Mouse (Mus musculus) embryonic facial prominence, embryonic 15.5 days (tissue): ENCODE results near the gene Crhr1. TPM values are rescaled to one million over a fixed set of nuclear protein-coding genes. Genes with fewer than 3 reads are reported as not detected.
"Not testable (repeated sequence)": the region's sequence is repeated elsewhere in the genome, so short reads cannot be mapped to it uniquely, and the experiment has no call there.

Source experiments
- ATAC-seq: fragments of 200-750 bp; cut with Nextera tagmentation; 2 replicates; pipeline ENCODE4 v1.8.0; 2017; ENCODE audit warnings: low read depth, moderate TSS enrichment; ENCODE audit not compliant: insufficient number of reproducible peaks, low FRiP score, low TSS enrichment
- H3K27ac ChIP-seq: fragments of 300-500 bp; sonication (generic); replicated peaks from 2 replicates; pipeline ENCODE4 v1.5.1; 2015; ENCODE audit warnings: mild to moderate bottlenecking, inconsistent platforms
- H3K27me3 ChIP-seq: fragments of 300-500 bp; sonication (generic); 2 replicates; pipeline ENCODE4 v1.6.1; 2015; ENCODE audit warnings: inconsistent platforms
- H3K36me3 ChIP-seq: fragments of 300-500 bp; sonication (generic); 2 replicates; pipeline ENCODE4 v1.6.1; 2015; ENCODE audit warnings: mild to moderate bottlenecking, inconsistent platforms
- H3K4me1 ChIP-seq: fragments of 300-500 bp; sonication (generic); 2 replicates; pipeline ENCODE4 v1.6.1; 2015; ENCODE audit warnings: inconsistent platforms
- H3K4me2 ChIP-seq: fragments of 300-500 bp; sonication (generic); replicated peaks from 2 replicates; pipeline ENCODE4 v1.6.1; 2015; ENCODE audit warnings: mild to moderate bottlenecking, inconsistent platforms
- H3K4me3 ChIP-seq: fragments of 300-500 bp; sonication (generic); replicated peaks from 2 replicates; pipeline ENCODE4 v1.5.1; 2015; ENCODE audit warnings: mild to moderate bottlenecking, inconsistent platforms
- H3K9ac ChIP-seq: fragments of 300-500 bp; sonication (generic); 2 replicates; pipeline ENCODE4 v1.6.1; 2015; ENCODE audit warnings: inconsistent platforms
- H3K9me3 ChIP-seq: fragments of 300-500 bp; sonication (generic); replicated peaks from 2 replicates; pipeline ENCODE4 v1.6.1; 2016; ENCODE audit warnings: inconsistent platforms
- WGBS: fragments of 180-500 bp; shearing (Covaris S2); methylation state at CpG from one replicate; pipeline ENCODE4 v1.1.7; 2015; 5-methylcytosine and 5-hydroxymethylcytosine counted together
- polyA plus RNA-seq: library from polyadenylated mRNA; unstranded; fragments of >200 nt; fragmentation: Nextera tagmentation; extraction: Ambion mirVana; gene quantifications from 2 replicates; pipeline ENCODE4 v1.2.1, GENCODE M21; 2015

The Crhr1 gene
- polyA plus RNA-seq, 1 experiment from 2014 or later = 0.21 TPM

DNA sequence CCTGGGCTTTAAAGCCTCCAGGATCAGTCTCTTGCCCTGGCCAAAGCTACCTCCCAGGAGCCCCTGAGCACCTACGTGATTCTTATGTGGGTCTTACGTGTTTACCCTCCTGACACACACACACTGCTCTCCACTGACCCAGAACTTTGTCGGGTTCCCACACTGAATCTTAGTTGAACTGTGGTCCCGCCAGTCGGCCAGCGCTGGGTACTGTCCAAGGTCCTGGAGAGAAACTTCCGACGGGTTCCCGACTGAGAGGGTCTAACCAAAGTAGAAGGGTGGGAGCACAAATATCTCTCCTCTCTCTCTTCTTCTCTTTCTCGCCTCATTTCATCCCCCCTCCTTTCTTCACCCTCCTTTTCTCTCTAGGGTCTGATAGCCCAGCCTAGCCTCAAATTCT is 65.2 kb downstream of the Crhr1 start:
- Histone ChIP-seq H3K27ac (no peak overlapping the region), H3K27me3 (peaks cover 9% of the 10 kb centered on the region), H3K36me3 (no peaks in the 10 kb centered on the region), H3K4me1 (no peaks in the 10 kb centered on the region), H3K9ac (no peak overlapping the region), H3K9me3 (no peaks in the 10 kb centered on the region), H3K4me2 (no peak overlapping the region), H3K4me3 (no peak overlapping the region)
- ATAC-seq = no peak
- WGBS = 5% methylated on average over 10 of the region's 10 CpGs

DNA sequence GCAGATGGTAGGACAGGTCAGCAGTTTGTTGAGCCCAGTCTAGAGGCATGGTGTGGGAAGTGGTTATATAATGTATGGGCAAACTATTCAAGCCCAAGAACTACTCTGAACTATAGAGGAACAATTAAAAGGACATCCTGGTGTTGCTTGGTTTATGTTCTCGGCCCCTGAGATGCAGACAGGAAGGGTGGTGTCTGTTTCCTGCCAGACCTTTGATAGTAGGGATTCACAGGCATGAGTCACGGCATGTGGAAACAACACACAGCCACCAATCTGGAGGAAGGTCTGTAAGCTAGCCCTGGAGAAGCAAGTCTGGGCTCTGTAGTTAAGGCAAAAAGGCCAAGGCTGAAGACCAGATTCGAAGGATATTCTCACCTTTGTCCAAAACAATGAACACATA is 70.6 kb downstream of the Crhr1 start:
- H3K27me3 ChIP-seq = no peaks in the 10 kb centered on the region; the same call in 1 of the 2 replicates

GRCm38 (mm10) chr11:104206573-104206972 is 73.9 kb downstream of the Crhr1 start:
- ATAC-seq = no peak
- Histone ChIP-seq H3K4me1 (no peaks in the 10 kb centered on the region), H3K36me3 (no peaks in the 10 kb centered on the region), H3K4me3 (no peak overlapping the region), H3K4me2 (no peak overlapping the region), H3K9me3 (no peaks in the 10 kb centered on the region), H3K9ac (no peak overlapping the region), H3K27ac (no peak overlapping the region), H3K27me3 (no peaks in the 10 kb centered on the region)
- WGBS = 67% methylated on average over 4 of the region's 4 CpGs

More for the DNA sequence above, 70.6 kb downstream of the Crhr1 start:
- no peaks in the 10 kb centered on the region for H3K4me1 ChIP-seq
- no peak overlapping the region for H3K4me3 ChIP-seq
- no peak for ATAC-seq
- H3K4me2 ChIP-seq = no peak overlapping the region
- no peak overlapping the region for H3K9ac ChIP-seq
- no peak overlapping the region for H3K27ac ChIP-seq
- no peaks in the 10 kb centered on the region for H3K9me3 ChIP-seq
- no peaks in the 10 kb centered on the region for H3K36me3 ChIP-seq
- 75% methylated on average over 3 of the region's 3 CpGs for WGBS

DNA sequence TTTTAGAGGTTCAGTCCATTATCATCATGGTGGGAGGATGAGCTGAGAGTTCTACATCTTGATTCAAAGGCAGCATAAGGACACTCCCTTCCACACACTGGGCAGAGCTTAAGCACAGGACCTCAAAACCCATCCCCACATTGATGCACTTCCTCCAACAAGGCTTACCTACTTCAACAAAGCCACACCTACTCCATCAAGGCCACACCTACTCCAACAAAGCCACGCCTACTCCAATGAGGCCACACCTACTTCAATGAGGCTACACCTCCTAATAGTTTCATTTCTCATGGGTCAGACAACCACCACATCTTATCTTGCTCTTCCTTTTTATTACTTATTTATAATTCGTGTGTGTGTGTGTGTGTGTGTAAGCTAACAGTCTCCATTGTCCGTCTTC is 76.4 kb downstream of the Crhr1 start:
- H3K9ac ChIP-seq = no peak overlapping the region
- H3K27me3 ChIP-seq = no peaks in the 10 kb centered on the region
- H3K4me2 ChIP-seq = no peak overlapping the region
- WGBS = 61% methylated on average over 3 of the region's 3 CpGs
- no peaks in the 10 kb centered on the region for H3K36me3 ChIP-seq
- no peak for ATAC-seq
- no peak overlapping the region for H3K27ac ChIP-seq
- H3K4me3 ChIP-seq = no peak overlapping the region
- H3K9me3 ChIP-seq = no peaks in the 10 kb centered on the region
- H3K4me1 ChIP-seq = no peaks in the 10 kb centered on the region

DNA sequence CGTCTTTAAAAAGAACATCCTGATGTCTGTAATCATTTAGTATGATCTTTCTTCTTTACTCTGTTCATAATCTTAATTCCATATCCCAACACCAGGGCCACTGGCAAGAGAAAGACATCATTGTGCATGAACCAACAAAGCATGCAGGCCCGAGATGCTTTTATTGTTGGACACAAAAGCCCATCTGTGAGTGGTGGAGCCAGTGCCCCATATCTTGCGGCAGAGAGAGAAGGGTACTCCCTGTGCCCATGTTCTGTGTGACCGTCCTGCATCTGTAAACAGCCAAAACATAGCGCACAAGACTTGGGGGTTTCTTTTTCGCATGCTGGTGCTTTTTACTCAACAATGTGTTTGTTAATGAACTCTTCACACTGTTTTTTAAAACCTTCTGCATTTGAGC is 78.6 kb downstream of the Crhr1 start:
- H3K9me3 ChIP-seq = no peaks in the 10 kb centered on the region

GRCm38 (mm10) chr11:104214128-104214527 is 81.5 kb downstream of the Crhr1 start:
- not testable (repeated sequence) for H3K4me1 ChIP-seq, H3K36me3 ChIP-seq, H3K9me3 ChIP-seq, H3K4me3 ChIP-seq, H3K4me2 ChIP-seq, ATAC-seq, H3K27ac ChIP-seq, H3K27me3 ChIP-seq, H3K9ac ChIP-seq
- 93% methylated on average over 5 of the region's 5 CpGs for WGBS

More for the DNA sequence above, 78.6 kb downstream of the Crhr1 start:
- Histone ChIP-seq H3K27ac (no peak overlapping the region), H3K4me1 (no peaks in the 10 kb centered on the region), H3K9ac (no peak overlapping the region), H3K4me2 (no peak overlapping the region), H3K27me3 (no peaks in the 10 kb centered on the region), H3K36me3 (no peaks in the 10 kb centered on the region), H3K4me3 (no peak overlapping the region)
- WGBS = 85% methylated on average over 6 of the region's 6 CpGs
- no peak for ATAC-seq

- H3K4me2 ChIP-seq = no peak overlapping the region
- no peak overlapping the region for H3K9ac ChIP-seq
- WGBS = 55% methylated on average over 3 of the region's 3 CpGs
Observed at GRCm38 (mm10) chr11:104218075-104218474, 85.4 kb downstream of the Crhr1 start.

DNA sequence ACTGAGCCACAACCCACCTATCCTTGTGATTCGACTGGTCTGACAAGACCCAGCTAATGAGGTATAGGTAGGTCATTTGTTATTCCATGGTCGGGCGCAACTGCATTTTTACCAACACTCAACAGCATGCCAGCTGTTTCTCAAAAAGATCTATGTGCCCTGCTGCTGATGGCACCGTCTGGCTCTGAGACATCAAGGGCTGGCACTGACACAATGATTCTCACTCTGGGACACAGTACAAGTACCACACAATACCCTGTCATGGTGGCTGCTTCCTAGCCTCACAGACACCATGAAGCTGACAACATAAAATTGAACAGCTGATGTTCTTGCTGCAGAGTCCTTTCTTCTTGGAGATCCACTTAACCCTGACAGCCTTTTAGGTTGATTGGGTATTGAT is 87.6 kb downstream of the Crhr1 start:
- no peak overlapping the region for H3K27ac ChIP-seq
- no peak overlapping the region for H3K4me3 ChIP-seq
- no peaks in the 10 kb centered on the region for H3K36me3 ChIP-seq
- no peaks in the 10 kb centered on the region for H3K9me3 ChIP-seq
- no peak overlapping the region for H3K9ac ChIP-seq
- H3K4me1 ChIP-seq = no peaks in the 10 kb centered on the region; the same call in 1 of the 2 replicates
- WGBS = 68% methylated on average over 4 of the region's 4 CpGs
- no peaks in the 10 kb centered on the region for H3K27me3 ChIP-seq
- ATAC-seq = no peak
- no peak overlapping the region for H3K4me2 ChIP-seq

More at GRCm38 (mm10) chr11:104218075-104218474, 85.4 kb downstream of the Crhr1 start:
- ATAC-seq = no peak
- Histone ChIP-seq H3K4me3 (no peak overlapping the region), H3K36me3 (no peaks in the 10 kb centered on the region), H3K27me3 (no peaks in the 10 kb centered on the region), H3K4me1 (no peaks in the 10 kb centered on the region; the same call in 1 of the 2 replicates), H3K27ac (no peak overlapping the region), H3K9me3 (no peaks in the 10 kb centered on the region)

- Histone ChIP-seq H3K36me3 (no peaks in the 10 kb centered on the region), H3K27ac (no peak overlapping the region), H3K27me3 (no peaks in the 10 kb centered on the region; the same call in 1 of the 2 replicates), H3K4me3 (no peak overlapping the region), H3K9me3 (no peaks in the 10 kb centered on the region), H3K4me1 (no peaks in the 10 kb centered on the region; the same call in 1 of the 2 replicates), H3K4me2 (no peak overlapping the region), H3K9ac (no peak overlapping the region)
- WGBS = 80% methylated on average over 5 of the region's 5 CpGs
- ATAC-seq = no peak
Observed at GRCm38 (mm10) chr11:104221751-104222150, 89.1 kb downstream of the Crhr1 start.

GRCm38 (mm10) chr11:104223301-104223700 is 90.6 kb downstream of the Crhr1 start:
- H3K4me3 ChIP-seq = no peak overlapping the region
- no peaks in the 10 kb centered on the region for H3K9me3 ChIP-seq
- no peak overlapping the region for H3K4me2 ChIP-seq
- WGBS = 75% methylated on average over 9 of the region's 9 CpGs
- H3K36me3 ChIP-seq = no peaks in the 10 kb centered on the region
- ATAC-seq = no peak
- no peak overlapping the region for H3K9ac ChIP-seq
- no peaks in the 10 kb centered on the region for H3K4me1 ChIP-seq
- no peaks in the 10 kb centered on the region; the same call in 1 of the 2 replicates for H3K27me3 ChIP-seq
- no peak overlapping the region for H3K27ac ChIP-seq
